Mouse (Mus musculus): ENCODE measurements at regions not wholly inside any gene's neighbourhood (a gene's known extent, or its start where the extent isn't known, plus 50 kb on each side); places are given as distances from the start of the nearest gene placed in this dataset.

DNA sequence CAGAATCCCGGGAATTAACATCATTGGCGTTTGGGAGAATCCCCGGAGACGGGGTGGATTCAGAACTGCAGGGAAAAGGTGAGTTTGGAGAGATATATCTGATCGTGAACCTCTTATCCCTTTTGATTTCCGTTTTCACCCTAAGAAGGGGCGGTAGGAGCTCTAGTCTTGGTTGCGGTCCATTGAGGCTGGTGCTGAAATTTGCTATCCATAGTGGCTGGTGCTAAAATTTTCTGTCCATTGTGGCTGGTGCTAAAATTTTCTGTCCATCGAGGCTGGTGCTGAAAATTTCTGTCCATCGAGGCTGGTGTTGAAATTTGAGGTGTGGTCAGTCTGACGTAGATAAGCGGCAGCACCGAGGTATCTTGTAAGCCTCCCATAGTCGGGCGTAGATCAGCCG lies 834.1 kb upstream of the Snrpn start:
- DNase-seq = peak; percentile 19

GRCm38 (mm10) chr7:60961188-60961587 lies 821.2 kb upstream of the Snrpn start:
- DNase-seq = no peak

DNA sequence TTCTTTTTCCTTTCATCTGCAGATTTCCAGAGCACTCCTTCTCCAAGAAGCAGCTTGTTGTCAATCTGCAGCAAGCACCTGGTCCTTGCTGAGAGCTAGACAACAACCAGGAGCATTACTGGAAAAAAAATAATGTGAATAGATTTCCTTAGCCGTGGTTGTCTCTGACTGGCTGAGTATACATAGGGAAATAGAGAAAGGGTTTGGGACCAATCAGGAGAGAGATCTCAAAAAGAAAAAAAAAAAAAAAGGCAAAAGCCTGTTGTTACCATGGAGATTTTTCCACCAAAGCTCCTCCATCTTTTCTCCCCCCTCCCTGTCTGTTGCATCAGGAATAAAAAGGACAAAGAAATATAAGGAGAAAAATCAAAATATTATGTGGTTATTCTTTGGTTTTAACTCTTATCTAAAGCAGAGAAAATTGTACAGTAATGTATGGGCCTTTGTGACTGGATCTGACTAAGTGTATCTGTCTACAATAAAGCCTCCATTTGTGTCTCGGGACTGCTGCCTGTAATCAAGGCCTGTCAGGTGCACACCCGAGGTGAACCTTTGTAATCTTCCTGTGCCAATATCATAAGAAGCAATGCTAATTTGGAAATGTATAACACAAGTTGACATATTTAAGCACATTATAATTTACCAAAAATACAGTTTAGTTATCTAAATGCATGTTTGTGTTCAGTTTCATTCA lies 799.9 kb upstream of the Snrpn start:
- DNase-seq = no peak
